Mouse (Mus musculus) stomach, embryonic 14.5 days (tissue): Measurements from ENCODE around the gene Gpr31b. TPM values are rescaled to one million over a fixed set of nuclear protein-coding genes. Genes with fewer than 3 reads are reported as not detected.
"Not testable (repeated sequence)": the region's sequence is repeated elsewhere in the genome, so short reads cannot be mapped to it uniquely, and the experiment has no call there.

Source experiments
- ATAC-seq: fragments of 200-750 bp; cut with Nextera tagmentation; 2 replicates; pipeline ENCODE4 v1.8.0; 2017; ENCODE audit warnings: low read depth, moderate TSS enrichment; ENCODE audit not compliant: insufficient number of reproducible peaks, insufficient read depth, low FRiP score
- H3K27ac ChIP-seq: fragments of 300-500 bp; sonication (generic); 2 replicates; pipeline ENCODE4 v1.5.1; 2014; ENCODE audit warnings: mild to moderate bottlenecking, low read length, moderate library complexity, mixed read lengths
- H3K27me3 ChIP-seq: fragments of 300-500 bp; sonication (generic); 2 replicates; pipeline ENCODE4 v1.6.1; 2014; ENCODE audit warnings: low read length, control low read depth, mixed read lengths; ENCODE audit not compliant: control insufficient read depth, insufficient read depth
- H3K36me3 ChIP-seq: fragments of 300-500 bp; sonication (generic); 2 replicates; pipeline ENCODE4 v1.6.1; 2014; ENCODE audit warnings: mild to moderate bottlenecking, control low read depth, low read length, moderate library complexity, mixed read lengths; ENCODE audit not compliant: control insufficient read depth, insufficient read depth
- H3K4me1 ChIP-seq: fragments of 300-500 bp; sonication (generic); 2 replicates; pipeline ENCODE4 v1.6.1; 2014; ENCODE audit warnings: low read length, control low read depth, mixed read lengths; ENCODE audit not compliant: control insufficient read depth, insufficient read depth
- H3K4me2 ChIP-seq: fragments of 300-500 bp; sonication (generic); replicated peaks from 2 replicates; pipeline ENCODE4 v1.6.1; 2014; ENCODE audit warnings: low read depth, low read length, control low read depth
- H3K4me3 ChIP-seq: fragments of 300-500 bp; sonication (generic); 2 replicates; pipeline ENCODE4 v1.5.1; 2014; ENCODE audit warnings: low read depth, low read length, control low read depth
- H3K9ac ChIP-seq: fragments of 300-500 bp; sonication (generic); replicated peaks from 2 replicates; pipeline ENCODE4 v1.6.1; 2014; ENCODE audit warnings: low read depth, mild to moderate bottlenecking, control low read depth, low read length, moderate library complexity, mixed read lengths
- H3K9me3 ChIP-seq: fragments of 300-500 bp; sonication (generic); 2 replicates; pipeline ENCODE4 v1.6.1; 2016; ENCODE audit warnings: low read depth, low read length, control low read depth; ENCODE audit not compliant: control insufficient read depth
- WGBS: fragments of 180-500 bp; shearing (Covaris S2); extraction: QIAGEN DNeasy Blood & Tissue Kit; methylation state at CpG from one replicate; pipeline ENCODE4 v1.1.7; 2014; 5-methylcytosine and 5-hydroxymethylcytosine counted together
- polyA plus RNA-seq: library from polyadenylated mRNA; unstranded; fragments of >200 nt; fragmentation: Nextera tagmentation; extraction: Ambion mirVana; gene quantifications from 2 replicates; pipeline ENCODE4 v1.2.1, GENCODE M21; 2014

Gpr31b gene
- polyA plus RNA-seq, 1 experiment from 2014 or later: 0.20 TPM

- H3K27ac ChIP-seq, ATAC-seq, H3K9me3 ChIP-seq, H3K27me3 ChIP-seq, H3K4me3 ChIP-seq, H3K9ac ChIP-seq, H3K4me2 ChIP-seq, H3K36me3 ChIP-seq, H3K4me1 ChIP-seq: not testable (repeated sequence)
- 68% methylated on average over 2 of the region's 2 CpGs for WGBS
These were observed 47.7 kb downstream of the Gpr31b start for GRCm38 (mm10) chr17:13004436-13004835.

DNA sequence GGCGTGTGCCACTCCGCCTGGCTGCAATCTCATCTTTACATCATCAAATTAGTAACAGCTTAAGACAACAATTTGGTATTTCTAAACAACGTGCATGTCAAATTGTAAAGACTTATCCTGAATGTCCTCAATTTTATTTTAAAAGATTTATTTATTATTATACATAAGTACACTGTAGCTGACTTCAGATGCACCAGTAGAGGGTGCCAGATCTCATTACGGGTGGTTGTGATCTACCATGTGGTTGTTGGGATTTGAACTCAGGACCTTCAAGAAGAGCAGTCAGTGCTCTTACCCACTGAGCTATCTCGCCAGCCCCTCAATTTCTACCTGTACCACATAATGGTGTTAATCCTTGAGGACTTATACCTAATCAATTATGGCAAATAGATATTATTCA, 49.9 kb downstream of the Gpr31b start:
- H3K27me3 ChIP-seq, H3K36me3 ChIP-seq, H3K4me1 ChIP-seq, H3K9ac ChIP-seq, ATAC-seq, H3K4me2 ChIP-seq, H3K9me3 ChIP-seq, H3K4me3 ChIP-seq, H3K27ac ChIP-seq: not testable (repeated sequence)
- 94% methylated on average over 5 of the region's 5 CpGs for WGBS

Other genes starting within 250 kb of the Gpr31b start
- 1.7 and 2.0 TPM in 2 replicates for gene Mas1, start 184.2 kb downstream of the Gpr31b start, polyA plus RNA-seq
- gene Mrgprh, start 176.3 kb downstream of the Gpr31b start, polyA plus RNA-seq: not detected in 2 replicates
- gene Pnldc1, start 142.1 kb downstream of the Gpr31b start, polyA plus RNA-seq: 1.5 and 2.9 TPM in 2 replicates
- gene Tcp1, start 136.6 kb downstream of the Gpr31b start, polyA plus RNA-seq: 444 and 478 TPM in 2 replicates
- gene Mrpl18, start 136.0 kb downstream of the Gpr31b start, polyA plus RNA-seq: 140 and 152 TPM in 2 replicates
- 1.4 and 2.4 TPM in 2 replicates for gene Acat3, start 111.7 kb downstream of the Gpr31b start, polyA plus RNA-seq
- gene Acat2, start 91.5 kb downstream of the Gpr31b start, polyA plus RNA-seq: 90.8 and 97.7 TPM in 2 replicates
- 138 and 146 TPM in 2 replicates for gene Wtap, start 58.1 kb downstream of the Gpr31b start, polyA plus RNA-seq
- 110 and 125 TPM in 2 replicates for gene Sod2, start 45.5 kb downstream of the Gpr31b start, polyA plus RNA-seq
- gene Tcp10b, start 8.8 kb upstream of the Gpr31b start, polyA plus RNA-seq: 0.14 and 0.22 TPM in 2 replicates
- not detected in 2 replicates for gene Unc93a, start 79.5 kb upstream of the Gpr31b start, polyA plus RNA-seq
- not detected in 2 replicates for gene Smok2a, start 168.9 kb upstream of the Gpr31b start, polyA plus RNA-seq
- gene Smok2b, start 178.0 kb upstream of the Gpr31b start, polyA plus RNA-seq: not detected in 2 replicates